In genomic region chr19:47016487-47016886, GRCm38 (mm10) we compare ENCODE assay signal across 10 mouse cellular contexts. TPM values are rescaled to one million over a fixed set of nuclear protein-coding genes. Genes with fewer than 3 reads are reported as not detected.
DNase-seq lines count a peak whose midpoint lies in the region; ATAC-seq and TF ChIP-seq lines count a peak whose summit lies in the region.
"Had no signal": no experiment of that assay in that cellular context is flagged by ENCODE, and none has a peak within 500 bp of the region (broad histone marks: within the 10 kb centered on the region; RNA-seq: fewer than 3 reads in every experiment).

No protein-coding gene starts in this region.

- peak overlapping the region; percentile 88 for H3K4me3 ChIP-seq in forebrain, postnatal 0 days (ENCODE audit: low read depth, low read length)
- H3K4me3 ChIP-seq in kidney, postnatal 0 days (replicated peaks; ENCODE audit: low read depth, low read length): no peak overlapping the region
- H3K4me3 ChIP-seq in midbrain, embryonic 11.5 days (ENCODE audit: low read depth, low read length): peak overlapping the region; percentile 49
- H3K4me3 ChIP-seq: erythroblast, embryonic 14.5 days; megakaryocyte, embryonic 14.5 days had no signal

- H3K4me2 ChIP-seq in forebrain, postnatal 0 days (ENCODE audit: low read depth): peak overlapping the region; percentile 66
- no peak overlapping the region for H3K4me2 ChIP-seq in kidney, postnatal 0 days (ENCODE audit: low read length)
- peak overlapping the region; percentile 52; the same call in 1 of the 2 replicates for H3K4me2 ChIP-seq in midbrain, embryonic 11.5 days

- intact Hi-C loops in left cerebral cortex, postnatal 4 days (cut with DNase I): no loop called here

- peaks cover 4% of the 10 kb centered on the region; the same call in 1 of the 2 replicates for H3K4me1 ChIP-seq in forebrain, postnatal 0 days (ENCODE audit: insufficient read depth)
- peaks cover 9% of the 10 kb centered on the region for H3K4me1 ChIP-seq in kidney, postnatal 0 days (replicated peaks; ENCODE audit: insufficient read depth, low read length)
- H3K4me1 ChIP-seq in midbrain, embryonic 11.5 days (ENCODE audit: control insufficient read depth, insufficient read depth, low read length): peaks cover 13% of the 10 kb centered on the region

- DNase-seq in left cerebral cortex, postnatal 4 days: peak; percentile 61
- DNase-seq in left cerebral cortex, adult 11 months (ENCODE audit: low spot score): no peak
- DNase-seq in adrenal gland, postnatal 36 days: peak; percentile 87 to 89
- peak; percentile 50 for DNase-seq in forebrain, postnatal 0 days
- peak; percentile 92 for DNase-seq in kidney, postnatal 0 days (ENCODE audit: low spot score)
- DNase-seq in midbrain, embryonic 11.5 days (ENCODE audit: low spot score, missing footprints): peak; percentile 96
- peak; percentile 67 for DNase-seq in splenic B cell, adult 2 months (ENCODE audit: low read depth, low spot score)
- no peak for DNase-seq in frontal cortex, postnatal 14 days (ENCODE audit: low spot score in 2 of 2)

- no peak for TF ChIP-seq CTCF in forebrain, postnatal 0 days (IDR thresholded peaks at IDR 0.05; ENCODE audit: low read depth)
- TF ChIP-seq CTCF in kidney, postnatal 0 days (IDR thresholded peaks at IDR 0.05; ENCODE audit: low read depth): no peak

- H3K36me3 ChIP-seq in forebrain, postnatal 0 days (ENCODE audit: insufficient read depth): peaks cover 5% of the 10 kb centered on the region
- no peaks in the 10 kb centered on the region for H3K36me3 ChIP-seq in kidney, postnatal 0 days (ENCODE audit: insufficient read depth, low read length)
- no peaks in the 10 kb centered on the region for H3K36me3 ChIP-seq in midbrain, embryonic 11.5 days (ENCODE audit: control insufficient read depth, insufficient read depth, low read length)
- no peaks in the 10 kb centered on the region for H3K36me3 ChIP-seq in splenic B cell, adult 2 months (ENCODE audit: control insufficient read depth, insufficient read depth, low read length, poor library complexity, severe bottlenecking)

- no peak overlapping the region for H3K27ac ChIP-seq in forebrain, postnatal 0 days (ENCODE audit: low read depth, low read length)
- H3K27ac ChIP-seq in kidney, postnatal 0 days: no peak overlapping the region
- H3K27ac ChIP-seq in midbrain, embryonic 11.5 days (ENCODE audit: low read depth, low read length): no peak overlapping the region; the same call in 1 of the 2 replicates

- peak overlapping the region; percentile 96; the same call in 1 of the 2 replicates for H3K9ac ChIP-seq in forebrain, postnatal 0 days
- H3K9ac ChIP-seq in kidney, postnatal 0 days (ENCODE audit: low read depth, low read length): no peak overlapping the region
- peak overlapping the region; percentile 65 for H3K9ac ChIP-seq in midbrain, embryonic 11.5 days (ENCODE audit: low read length)

- under 1% methylated on average over 15 of the region's 15 CpGs for WGBS in forebrain, postnatal 0 days
- WGBS in kidney, postnatal 0 days: under 1% methylated on average over 15 of the region's 15 CpGs
- WGBS in midbrain, embryonic 11.5 days: under 1% methylated on average over 15 of the region's 15 CpGs

- no peak for ATAC-seq in forebrain, postnatal 0 days
- ATAC-seq in kidney, postnatal 0 days (replicated peaks; ENCODE audit: low FRiP score, low read depth): no peak
- ATAC-seq in midbrain, embryonic 11.5 days (ENCODE audit: low FRiP score): no peak

- H3K27me3 ChIP-seq in forebrain, postnatal 0 days (ENCODE audit: insufficient read depth, low read length): no peaks in the 10 kb centered on the region
- H3K27me3 ChIP-seq in kidney, postnatal 0 days (ENCODE audit: insufficient read depth, low read length): peaks cover 43% of the 10 kb centered on the region
- H3K27me3 ChIP-seq in midbrain, embryonic 11.5 days (ENCODE audit: control insufficient read depth, insufficient read depth, low read length): peaks cover 39% of the 10 kb centered on the region
- no peaks in the 10 kb centered on the region for H3K27me3 ChIP-seq in splenic B cell, adult 2 months (ENCODE audit: control insufficient read depth, insufficient read depth, low read length, poor library complexity, severe bottlenecking)

- no peaks in the 10 kb centered on the region for H3K9me3 ChIP-seq in forebrain, postnatal 0 days (ENCODE audit: low read length)
- H3K9me3 ChIP-seq in kidney, postnatal 0 days (replicated peaks; ENCODE audit: low read length): no peaks in the 10 kb centered on the region
- H3K9me3 ChIP-seq in midbrain, embryonic 11.5 days (ENCODE audit: control insufficient read depth, low read length): no peaks in the 10 kb centered on the region

RNA-seq across cellular contexts. Expression of gene Nt5c2, which starts 1.5 kb away (rescaled TPM):
- total RNA-seq in left cerebral cortex, postnatal 4 days (2021): 10 to 100 TPM; 84.0 to 93.6 TPM
- total RNA-seq in adrenal gland, postnatal 36 days (2021): 10 to 100 TPM; 63.2 to 65.2 TPM
- 51.8 and 69.5 TPM in 2 replicates for total RNA-seq in forebrain, postnatal 0 days (2014; rRNA removed)
- polyA plus RNA-seq in forebrain, postnatal 0 days (2015; fragmentation: Nextera tagmentation; extraction: Ambion mirVana): 74.1 and 80.4 TPM in 2 replicates
- 68.4 and 87.5 TPM in 2 replicates for polyA plus RNA-seq in kidney, postnatal 0 days (2015; fragmentation: Nextera tagmentation; extraction: Ambion mirVana)
- polyA plus RNA-seq in midbrain, embryonic 11.5 days (2014; fragmentation: Nextera tagmentation; extraction: Ambion mirVana): 73.5 and 79.6 TPM in 2 replicates

RNA-seq across cellular contexts. Expression of gene Ina, which starts 2.0 kb away (rescaled TPM):
- 100 to 1,000 TPM; 246 to 250 TPM for total RNA-seq in left cerebral cortex, postnatal 4 days (2021)
- total RNA-seq in adrenal gland, postnatal 36 days (2021): 1 to 10 TPM; 4.0 to 5.9 TPM
- 115 and 156 TPM in 2 replicates for total RNA-seq in forebrain, postnatal 0 days (2014; rRNA removed)
- 189 and 260 TPM in 2 replicates for polyA plus RNA-seq in forebrain, postnatal 0 days (2015; fragmentation: Nextera tagmentation; extraction: Ambion mirVana)
- polyA plus RNA-seq in kidney, postnatal 0 days (2015; fragmentation: Nextera tagmentation; extraction: Ambion mirVana): 0.05 and 0.24 TPM in 2 replicates
- polyA plus RNA-seq in midbrain, embryonic 11.5 days (2014; fragmentation: Nextera tagmentation; extraction: Ambion mirVana): 179 and 186 TPM in 2 replicates
- polyA plus RNA-seq: erythroblast, embryonic 14.5 days had no signal

RNA-seq across cellular contexts. Expression of gene Pcgf6, which starts 34.2 kb away (rescaled TPM):
- 10 to 100 TPM; 25.0 to 26.1 TPM for total RNA-seq in left cerebral cortex, postnatal 4 days (2021)
- total RNA-seq in adrenal gland, postnatal 36 days (2021): 10 to 100 TPM in 1 of 2 experiments, 1 to 10 TPM in 1; 9.1 to 11.9 TPM
- 29.9 and 33.3 TPM in 2 replicates for total RNA-seq in forebrain, postnatal 0 days (2014; rRNA removed)
- 13.7 and 20.9 TPM in 2 replicates for polyA plus RNA-seq in forebrain, postnatal 0 days (2015; fragmentation: Nextera tagmentation; extraction: Ambion mirVana)
- 19.2 and 20.3 TPM in 2 replicates for polyA plus RNA-seq in kidney, postnatal 0 days (2015; fragmentation: Nextera tagmentation; extraction: Ambion mirVana)
- polyA plus RNA-seq in midbrain, embryonic 11.5 days (2014; fragmentation: Nextera tagmentation; extraction: Ambion mirVana): 33.7 and 34.3 TPM in 2 replicates

RNA-seq across cellular contexts. Expression of gene Taf5, which starts 51.1 kb away (rescaled TPM):
- total RNA-seq in left cerebral cortex, postnatal 4 days (2021): 1 to 10 TPM; 7.8 to 8.6 TPM
- 1 to 10 TPM; 4.1 to 4.2 TPM for total RNA-seq in adrenal gland, postnatal 36 days (2021)
- 12.9 and 16.0 TPM in 2 replicates for total RNA-seq in forebrain, postnatal 0 days (2014; rRNA removed)
- 3.0 and 3.6 TPM in 2 replicates for polyA plus RNA-seq in forebrain, postnatal 0 days (2015; fragmentation: Nextera tagmentation; extraction: Ambion mirVana)
- 3.5 and 4.3 TPM in 2 replicates for polyA plus RNA-seq in kidney, postnatal 0 days (2015; fragmentation: Nextera tagmentation; extraction: Ambion mirVana)
- polyA plus RNA-seq in midbrain, embryonic 11.5 days (2014; fragmentation: Nextera tagmentation; extraction: Ambion mirVana): 10.9 and 12.1 TPM in 2 replicates

Comparison
In these comparisons a context has a peak if more than half of its experiments do, and no peak if none do; other contexts are left out.
1. DNase-seq: peak in left cerebral cortex, postnatal 4 days (single experiment), adrenal gland, postnatal 36 days (2 of 2), forebrain, postnatal 0 days (single experiment), kidney, postnatal 0 days (single experiment), midbrain, embryonic 11.5 days (single experiment) and splenic B cell, adult 2 months (single experiment); none in left cerebral cortex, adult 11 months (single experiment) and frontal cortex, postnatal 14 days (0 of 2).
2. RNA of gene Ina, which starts 2.0 kb away (total RNA-seq): 246 to 250 TPM in left cerebral cortex, postnatal 4 days and 115 to 156 TPM in forebrain, postnatal 0 days; 4.0 to 5.9 TPM in adrenal gland, postnatal 36 days; every median in the first group is over 10 times any median in the second.